Mouse (Mus musculus): ENCODE measurements around the gene Klhl24. TPM values are rescaled to one million over a fixed set of nuclear protein-coding genes. Genes with fewer than 3 reads are reported as not detected.

The Klhl24 gene
- total RNA-seq, 2 experiments from 2014 or later = 74.9 to 76.1 TPM

- peak; percentile 68 to 82 for DNase-seq (ENCODE audit: low spot score in 2 of 2)
These were observed 43.6 kb downstream of the Klhl24 start, which contains the start of gene Yeats2 for GRCm38 (mm10) chr16:20140772-20141531. Gene Yeats2, plus strand, starts transcription at chr16:20141063.

- DNase-seq (ENCODE audit: low spot score in 2 of 2) = no peak
These were observed 47.2 kb downstream of the Klhl24 start for GRCm38 (mm10) chr16:20144568-20144967.

- no peak for DNase-seq (ENCODE audit: low spot score in 2 of 2)
These were observed 54.6 kb downstream of the Klhl24 start for GRCm38 (mm10) chr16:20151991-20152390.

- no peak for DNase-seq (ENCODE audit: low spot score in 2 of 2)
These were observed 56.4 kb downstream of the Klhl24 start for GRCm38 (mm10) chr16:20153742-20154141.

GRCm38 (mm10) chr16:20160130-20160529, 62.8 kb downstream of the Klhl24 start:
- no peak for DNase-seq (ENCODE audit: low spot score in 2 of 2)

GRCm38 (mm10) chr16:20169071-20169470, 71.7 kb downstream of the Klhl24 start:
- DNase-seq (ENCODE audit: low spot score in 2 of 2) = no peak

GRCm38 (mm10) chr16:20169471-20170106, 72.2 kb downstream of the Klhl24 start:
- no peak for DNase-seq (ENCODE audit: low spot score in 2 of 2)

Other genes with a start within 250 kb of the Klhl24 start
- under 1 TPM; 0.79 to 0.84 TPM for gene Klhl6, start 114.5 kb upstream of the Klhl24 start, total RNA-seq (2021)
- 10 to 100 TPM; 28.6 to 33.3 TPM for gene Yeats2, start 43.5 kb downstream of the Klhl24 start, total RNA-seq (2021)
- 10 to 100 TPM; 34.4 to 39.4 TPM for gene Map6d1, start 143.8 kb downstream of the Klhl24 start, total RNA-seq (2021)
- gene Parl, start 204.8 kb downstream of the Klhl24 start, total RNA-seq (2021) = 10 to 100 TPM; 47.9 to 53.6 TPM
- gene Cyp2ab1, start 227.9 kb downstream of the Klhl24 start, total RNA-seq (2021) = not detected